Mouse (Mus musculus): ENCODE measurements at regions not wholly inside any gene's neighbourhood (a gene's known extent, or its start where the extent isn't known, plus 50 kb on each side); places are given as distances from the start of the nearest gene placed in this dataset.

DNA sequence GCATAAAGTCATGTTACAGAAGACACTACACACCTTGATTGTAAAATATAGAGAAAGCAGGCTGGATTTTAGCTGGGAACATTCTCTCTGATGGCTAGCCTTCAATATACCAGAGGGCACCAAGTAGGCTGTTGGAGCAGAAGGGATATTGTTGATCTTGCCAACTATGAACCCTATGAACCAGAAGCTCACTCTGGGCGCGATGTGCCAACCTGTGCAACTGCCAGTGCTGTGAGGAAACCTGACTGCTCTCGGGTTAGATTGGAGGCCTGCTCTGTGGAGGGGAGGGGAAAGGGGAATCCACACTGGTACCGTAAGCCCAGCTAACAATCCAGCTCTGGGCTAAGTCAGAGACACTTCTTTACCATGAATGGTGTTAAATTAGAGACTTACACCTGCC, 136.7 kb downstream of the Fam76b start:
- TF ChIP-seq CTCF (IDR thresholded peaks at IDR 0.05; ENCODE audit: insufficient read depth, low read depth, low read length) = no peak
- TF ChIP-seq POLR2A (IDR thresholded peaks at IDR 0.05; ENCODE audit: insufficient read depth, low read depth, low read length) = no peak
